Mouse (Mus musculus) G1E (cell line): ENCODE data around the gene Sik1. TPM values are rescaled to one million over a fixed set of nuclear protein-coding genes. Genes with fewer than 3 reads are reported as not detected.

Source experiments
- ATAC-seq: 2 replicates; pipeline ENCODE4 v1.8.0; 2016; ENCODE audit warnings: mild to moderate bottlenecking; ENCODE audit not compliant: insufficient number of reproducible peaks, poor library complexity, low FRiP score, severe bottlenecking; ENCODE audit errors: extremely low read depth
- DNase-seq: peaks from one replicate; pipeline ENCODE4 v3.0.0; 2012; ENCODE audit warnings: low spot score
- H3K27me3 ChIP-seq: 2 replicates; pipeline ENCODE4 v1.6.1; 2012; ENCODE audit warnings: mild to moderate bottlenecking, low read length, inconsistent platforms; ENCODE audit not compliant: insufficient read depth
- H3K36me3 ChIP-seq: replicated peaks from 2 replicates; pipeline ENCODE3; 2012; ENCODE audit warnings: mild to moderate bottlenecking, inconsistent platforms
- H3K4me1 ChIP-seq: 2 replicates; pipeline ENCODE4 v1.6.1; 2012; ENCODE audit warnings: low read depth, low read length, inconsistent platforms, mixed read lengths; ENCODE audit not compliant: insufficient read depth
- H3K4me3 ChIP-seq: 2 replicates; pipeline ENCODE4 v1.5.1; 2012; ENCODE audit warnings: low read depth, mild to moderate bottlenecking, inconsistent platforms, low read length, moderate library complexity, mixed read lengths
- H3K9me3 ChIP-seq: replicated peaks from 2 replicates; pipeline ENCODE4 v1.6.1; 2012; ENCODE audit warnings: inconsistent platforms
- CTCF ChIP-seq: IDR thresholded peaks from 2 replicates; pipeline ENCODE4 v1.5.1; 2012; ENCODE audit warnings: low read depth, low read length, inconsistent platforms, mixed read lengths
- GATA1 ChIP-seq: IDR thresholded peaks from 2 replicates; pipeline ENCODE4 v1.6.1; 2012; ENCODE audit warnings: borderline replicate concordance, low read length, inconsistent platforms, mixed read lengths
- GATA2 ChIP-seq: IDR thresholded peaks from 2 replicates; pipeline ENCODE4 v1.6.1; 2012; ENCODE audit warnings: low read depth, low read length, inconsistent platforms, borderline replicate concordance
- POLR2AphosphoS5 ChIP-seq: IDR thresholded peaks from 2 replicates; pipeline ENCODE4 v1.6.1; 2012; ENCODE audit warnings: low read depth, low read length, inconsistent platforms; ENCODE audit not compliant: insufficient replicate concordance
- TAL1 ChIP-seq: conservative IDR thresholded peaks from 2 replicates; pipeline ENCODE4 v1.6.1; 2012; ENCODE audit warnings: low read depth, low read length, inconsistent platforms, mixed read lengths
- polyA plus RNA-seq: library from polyadenylated mRNA; stranded (reverse); fragments of >175 nt; gene quantifications from 2 replicates; pipeline ENCODE4 v1.2.3, GENCODE M21; 2012
- total RNA-seq, 2 experiments: library from RNA; stranded (forward) in 1 of 2; stranded (reverse) in 1 of 2; fragments of 200-1000 nt in 1 of 2; fragments of >200 nt in 1 of 2; fragmentation: Nextera tagmentation in 1 of 2; gene quantifications; 2 replicates each; pipeline ENCODE4 v1.2.3; 2014 to 2017

The Sik1 gene
- total and polyA plus RNA-seq, 3 experiments, result 0.98 to 13.1 (median 6.9) TPM

- Histone ChIP-seq H3K9me3 (no peaks in the 10 kb centered on the region), H3K4me1 (no peaks in the 10 kb centered on the region), H3K4me3 (no peak overlapping the region), H3K27me3 (peaks cover 6% of the 10 kb centered on the region; the same call in 1 of the 2 replicates), H3K36me3 (no peaks in the 10 kb centered on the region)
- ATAC-seq (no peak), DNase-seq (no peak)
- TF ChIP-seq POLR2AphosphoS5 (no peak), GATA2 (no peak), TAL1 (no peak), CTCF (no peak), GATA1 (no peak)
These were observed 41.7 kb upstream of the Sik1 start for GRCm38 (mm10) chr17:31897186-31897793.

DNA sequence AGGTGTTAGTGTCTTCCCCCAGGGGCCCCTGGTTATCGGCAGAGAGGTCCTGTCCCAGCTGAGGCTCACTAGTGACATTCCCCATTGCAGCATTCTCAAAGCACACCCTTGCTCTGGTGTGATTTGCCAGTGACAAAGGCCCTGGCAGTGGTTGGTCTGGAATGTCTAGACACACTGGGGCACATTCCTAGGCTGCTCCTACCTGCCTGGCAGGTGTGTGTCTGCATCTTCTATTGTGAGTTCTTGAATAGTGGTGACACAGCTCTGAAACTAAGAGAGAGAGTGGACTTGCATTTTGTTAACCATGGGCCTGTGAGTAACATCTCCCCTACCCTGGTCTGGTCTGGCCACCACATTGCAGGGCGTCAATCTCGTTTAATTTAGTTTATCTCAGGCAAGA, 41.1 kb upstream of the Sik1 start:
- DNase-seq (no peak), ATAC-seq (no peak)
- Histone ChIP-seq H3K9me3 (no peaks in the 10 kb centered on the region), H3K36me3 (no peaks in the 10 kb centered on the region), H3K4me3 (no peak overlapping the region), H3K27me3 (peaks cover 8% of the 10 kb centered on the region; the same call in 1 of the 2 replicates), H3K4me1 (peaks cover 2% of the 10 kb centered on the region; the same call in 1 of the 2 replicates)
- no peak for TF ChIP-seq TAL1
- no peak for TF ChIP-seq GATA2
- no peak for TF ChIP-seq GATA1
- no peak for TF ChIP-seq POLR2AphosphoS5
- no peak for TF ChIP-seq CTCF

- no peak for TF ChIP-seq GATA2
- TF ChIP-seq GATA1, result no peak
- no peak for TF ChIP-seq CTCF
- TF ChIP-seq TAL1, result no peak
- no peak for TF ChIP-seq POLR2AphosphoS5
- H3K9me3 ChIP-seq, result no peaks in the 10 kb centered on the region
- H3K4me1 ChIP-seq, result peaks cover 2% of the 10 kb centered on the region; the same call in 1 of the 2 replicates
- H3K36me3 ChIP-seq, result no peaks in the 10 kb centered on the region
- ATAC-seq (no peak), DNase-seq (no peak)
- peaks cover 8% of the 10 kb centered on the region; the same call in 1 of the 2 replicates for H3K27me3 ChIP-seq
- H3K4me3 ChIP-seq, result no peak overlapping the region
These were observed 40.7 kb upstream of the Sik1 start for GRCm38 (mm10) chr17:31896311-31896710.

DNA sequence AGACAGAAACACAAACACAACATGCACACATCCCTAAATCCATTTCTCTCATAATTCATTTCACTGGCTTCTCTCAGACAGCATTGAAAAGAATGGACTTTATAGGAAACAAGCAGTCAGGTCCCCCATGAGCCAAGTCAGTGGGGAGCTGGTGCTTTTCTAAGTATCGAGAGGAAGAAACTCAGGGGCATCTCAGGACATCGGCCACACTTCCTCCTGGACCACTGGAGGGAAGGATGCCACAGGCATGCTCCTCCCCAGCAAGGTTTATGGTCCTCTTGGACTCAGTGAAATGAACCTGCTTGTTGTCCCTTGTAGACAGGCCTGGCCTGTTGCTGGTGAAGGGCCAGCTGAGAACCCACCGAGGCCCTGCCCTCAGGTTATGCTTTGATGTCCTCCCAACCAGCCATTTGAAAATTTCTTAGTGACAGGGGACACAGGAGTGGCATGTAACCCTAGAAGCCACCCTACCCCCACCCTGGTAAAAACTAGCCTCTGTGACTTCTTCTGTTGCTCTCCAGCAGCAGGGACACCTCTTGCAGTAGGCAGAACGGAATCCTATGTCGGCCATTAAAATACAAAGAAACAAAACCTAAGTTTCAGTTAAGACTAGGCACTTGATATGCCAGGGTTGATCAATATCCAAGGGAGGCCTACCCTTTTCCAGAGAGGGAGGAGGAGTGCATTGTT, 37.9 kb upstream of the Sik1 start:
- ATAC-seq, result no peak
- no peaks in the 10 kb centered on the region for H3K9me3 ChIP-seq
- no peak for TF ChIP-seq TAL1
- no peak for TF ChIP-seq GATA1
- TF ChIP-seq GATA2, result no peak
- TF ChIP-seq POLR2AphosphoS5, result no peak
- no peak for TF ChIP-seq CTCF
- H3K27me3 ChIP-seq, result peaks cover 17% of the 10 kb centered on the region; the same call in 1 of the 2 replicates
- no peaks in the 10 kb centered on the region for H3K36me3 ChIP-seq
- H3K4me1 ChIP-seq, result peaks cover 2% of the 10 kb centered on the region; the same call in 1 of the 2 replicates
- no peak for DNase-seq
- H3K4me3 ChIP-seq, result no peak overlapping the region

DNA sequence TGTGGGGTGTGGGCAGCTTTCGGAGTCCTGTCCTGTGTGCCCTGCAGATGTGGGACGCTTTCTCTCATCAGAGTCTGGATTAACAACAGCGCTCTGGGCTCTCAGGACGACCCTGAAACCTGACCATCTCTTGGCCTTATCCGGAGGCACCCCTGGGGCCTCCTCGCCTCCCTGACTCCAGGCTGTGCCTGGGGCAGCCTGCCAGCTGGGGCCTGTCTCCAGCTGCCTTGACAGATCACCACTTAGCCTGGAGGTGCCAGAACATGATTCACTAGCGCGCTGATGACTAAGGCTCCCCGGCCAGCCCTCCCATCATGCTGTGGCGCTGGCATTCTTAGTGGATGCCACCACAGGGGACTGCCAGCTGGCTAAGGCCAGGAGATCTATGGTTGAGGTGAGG, 37.1 kb upstream of the Sik1 start:
- ATAC-seq (no peak), DNase-seq (no peak)
- TF ChIP-seq GATA2, result no peak
- TF ChIP-seq GATA1, result no peak
- no peak for TF ChIP-seq TAL1
- TF ChIP-seq POLR2AphosphoS5, result no peak
- no peak for TF ChIP-seq CTCF
- H3K4me1 ChIP-seq, result peaks cover 2% of the 10 kb centered on the region; the same call in 1 of the 2 replicates
- H3K36me3 ChIP-seq, result no peaks in the 10 kb centered on the region
- no peaks in the 10 kb centered on the region for H3K9me3 ChIP-seq
- H3K27me3 ChIP-seq, result peaks cover 19% of the 10 kb centered on the region; the same call in 1 of the 2 replicates
- H3K4me3 ChIP-seq, result no peak overlapping the region

- TF ChIP-seq GATA2 (no peak), GATA1 (no peak), CTCF (no peak), TAL1 (no peak), POLR2AphosphoS5 (no peak)
- Histone ChIP-seq H3K4me3 (no peak overlapping the region), H3K36me3 (no peaks in the 10 kb centered on the region), H3K4me1 (peaks cover 2% of the 10 kb centered on the region; the same call in 1 of the 2 replicates), H3K27me3 (peaks cover 19% of the 10 kb centered on the region; the same call in 1 of the 2 replicates), H3K9me3 (no peaks in the 10 kb centered on the region)
- DNase-seq (no peak), ATAC-seq (no peak)
These were observed 36.3 kb upstream of the Sik1 start for GRCm38 (mm10) chr17:31891858-31892257.
